Mouse (Mus musculus) large intestine, adult 2 months (tissue): Measurements from ENCODE around the gene Chadl. TPM values are rescaled to one million over a fixed set of nuclear protein-coding genes. Genes with fewer than 3 reads are reported as not detected.

Experiments
- polyA plus RNA-seq: library from polyadenylated mRNA; depleted of rRNA; stranded (reverse); fragments of >200 nt; gene quantifications from 2 replicates; pipeline ENCODE4 v1.2.3, GENCODE M21; 2012; rRNA removed

Gene Chadl
- polyA plus RNA-seq, 1 experiment: 1.2 TPM

Other genes starting within 250 kb of the Chadl start
- gene Rbx1, start 231.0 kb downstream of the Chadl start, polyA plus RNA-seq: 52.3 and 56.4 TPM in 2 replicates
- gene Ep300, start 111.9 kb downstream of the Chadl start, polyA plus RNA-seq: 17.0 and 31.3 TPM in 2 replicates
- gene L3mbtl2, start 33.4 kb downstream of the Chadl start, polyA plus RNA-seq: 14.1 and 14.7 TPM in 2 replicates
- gene Zc3h7b, start 47.8 kb upstream of the Chadl start, polyA plus RNA-seq: 9.4 and 11.6 TPM in 2 replicates
- gene Rangap1, start 48.2 kb upstream of the Chadl start, polyA plus RNA-seq: 42.1 and 45.6 TPM in 2 replicates
- gene Tef, start 105.1 kb upstream of the Chadl start, polyA plus RNA-seq: 5.9 and 11.3 TPM in 2 replicates
- gene Tob2, start 161.5 kb upstream of the Chadl start, polyA plus RNA-seq: 16.5 and 29.7 TPM in 2 replicates
- gene Phf5a, start 174.6 kb upstream of the Chadl start, polyA plus RNA-seq: 69.4 and 87.1 TPM in 2 replicates
- 327 and 443 TPM in 2 replicates for gene Aco2, start 175.0 kb upstream of the Chadl start, polyA plus RNA-seq
- 8.6 and 10.1 TPM in 2 replicates for gene Polr3h, start 229.0 kb upstream of the Chadl start, polyA plus RNA-seq
- gene Csdc2, start 239.5 kb upstream of the Chadl start, polyA plus RNA-seq: 2.0 and 2.8 TPM in 2 replicates